7 mouse cellular contexts compared by ENCODE assay signal in the genomic region with DNA sequence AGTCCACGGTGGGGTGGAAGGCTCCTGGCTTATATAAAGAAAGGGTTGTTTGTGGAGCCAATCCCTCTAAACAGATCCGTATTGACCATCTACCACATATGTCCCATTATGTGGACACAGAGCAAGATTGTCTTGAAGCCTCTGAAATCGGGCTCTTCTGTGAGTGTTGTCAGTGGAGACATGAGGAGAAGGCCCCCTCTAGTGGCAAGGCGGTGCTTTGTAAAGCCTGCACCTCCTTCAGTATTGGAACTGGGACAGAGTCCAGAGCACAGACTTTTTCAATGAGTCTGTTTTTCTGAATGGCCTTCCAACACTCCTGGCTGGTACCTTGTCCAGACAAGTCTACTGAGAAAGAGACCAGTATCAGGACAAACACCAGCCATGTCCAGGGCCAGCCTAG. TPM values are rescaled to one million over a fixed set of nuclear protein-coding genes. Genes with fewer than 3 reads are reported as not detected.
DNase-seq lines count a peak whose midpoint lies in the region; ATAC-seq and TF ChIP-seq lines count a peak whose summit lies in the region.

No protein-coding gene starts in this region.

- H3K79me3 ChIP-seq in C2C12 (ENCODE audit: low read depth), result no peaks in the 10 kb centered on the region

- no peaks in the 10 kb centered on the region for H3K9me3 ChIP-seq in ES-E14 (ENCODE audit: control insufficient read depth, insufficient read depth, low read depth, low read length)
- no peaks in the 10 kb centered on the region for H3K9me3 ChIP-seq in lung, postnatal 0 days (ENCODE audit: low read length)

- no peak overlapping the region for H3K9ac ChIP-seq in ES-E14 (ENCODE audit: insufficient read depth, low read depth, low read length, poor library complexity, severe bottlenecking)
- no peak overlapping the region for H3K9ac ChIP-seq in lung, postnatal 0 days (replicated peaks; ENCODE audit: low read depth)

- H3K4me1 ChIP-seq in ES-E14 (ENCODE audit: control insufficient read depth in 2 of 2, insufficient read depth in 2 of 2, low read length in 2 of 2, poor library complexity in 1 of 2), result no peaks in the 10 kb centered on the region
- H3K4me1 ChIP-seq in lung, postnatal 0 days (ENCODE audit: insufficient read depth, low read depth, low read length), result no peaks in the 10 kb centered on the region

- no peaks in the 10 kb centered on the region for H3K36me3 ChIP-seq in C2C12 (ENCODE audit: control insufficient read depth, insufficient read depth)
- H3K36me3 ChIP-seq in ES-E14 (ENCODE audit: control insufficient read depth, insufficient read depth, low read length, poor library complexity, severe bottlenecking), result no peaks in the 10 kb centered on the region
- no peaks in the 10 kb centered on the region for H3K36me3 ChIP-seq in lung, postnatal 0 days (ENCODE audit: insufficient read depth, low read length)

- H3K4me2 ChIP-seq in lung, postnatal 0 days (replicated peaks; ENCODE audit: low read depth, low read length), result no peak overlapping the region

- ATAC-seq in lung, postnatal 0 days, result no peak

- TF ChIP-seq EP300 in lung, postnatal 0 days (IDR thresholded peaks at IDR 0.05), result no peak

- no peak overlapping the region for H3K4me3 ChIP-seq in C2C12 (ENCODE audit: insufficient read depth, poor library complexity, severe bottlenecking)
- no peak overlapping the region for H3K4me3 ChIP-seq in ES-E14 (ENCODE audit: insufficient read depth in 1 of 2, low read depth in 1 of 2, low read length in 2 of 2, poor library complexity in 1 of 2, severe bottlenecking in 1 of 2)
- H3K4me3 ChIP-seq in lung, postnatal 0 days (ENCODE audit: low read depth, low read length), result no peak overlapping the region

- H3K27me3 ChIP-seq in C2C12 (ENCODE audit: control insufficient read depth, insufficient read depth, insufficient read length), result peaks cover 7% of the 10 kb centered on the region
- H3K27me3 ChIP-seq in lung, postnatal 0 days (replicated peaks; ENCODE audit: insufficient read depth, low read length), result no peaks in the 10 kb centered on the region

- no peaks in the 10 kb centered on the region for H3K79me2 ChIP-seq in C2C12 (ENCODE audit: control insufficient read depth, insufficient read depth)

- WGBS in large intestine, adult 2 months, result 11% methylated on average over 4 of the region's 4 CpGs
- WGBS in lung, postnatal 0 days, result 6% methylated on average over 4 of the region's 4 CpGs

- H3ac ChIP-seq in C2C12 (ENCODE audit: control insufficient read depth, insufficient read length, low read depth), result no peak overlapping the region

- in situ Hi-C loops in ES-E14 (cut with MboI; ENCODE audit: low sequenced_read_pairs in 2 of 2, unreplicated experiment in 2 of 2), result no loop called here

- no peak overlapping the region for H3K27ac ChIP-seq in ES-E14 (ENCODE audit: insufficient read depth, low read depth, low read length, poor library complexity, severe bottlenecking)
- H3K27ac ChIP-seq in lung, postnatal 0 days (ENCODE audit: low read length), result no peak overlapping the region

- peak; percentile 34 for TF ChIP-seq CTCF in C2C12 (IDR thresholded peaks at IDR 0.05; ENCODE audit: control insufficient read depth, insufficient read depth, insufficient read length)
- peak; percentile 79 for TF ChIP-seq CTCF in lung, postnatal 0 days (IDR thresholded peaks at IDR 0.05)

- DNase-seq in ES-E14 (ENCODE audit: low read depth, low spot score), result peak; percentile 51
- DNase-seq in cerebellum, adult 9-10 months, result peak; percentile 75
- DNase-seq in frontal cortex, postnatal 10 days (ENCODE audit: low spot score in 2 of 2), result peak; percentile 27 to 58
- DNase-seq in large intestine, adult 2 months (ENCODE audit: low read depth, low spot score), result peak; percentile 8
- DNase-seq in lung, postnatal 0 days (ENCODE audit: low spot score), result peak; percentile 61
- DNase-seq in right cerebral cortex, postnatal 25 days, result peak; percentile 43

TF ChIP-seq in C2C12, 6 proteins besides CTCF, POLR2A, EP300 and RAD21:
- TF ChIP-seq FOSL1 (IDR thresholded peaks at IDR 0.05; ENCODE audit: insufficient read depth, low read length, poor library complexity, severe bottlenecking) (no peak), USF1 (IDR thresholded peaks at IDR 0.05; ENCODE audit: low read depth) (no peak), MYOD1 (IDR thresholded peaks at IDR 0.05; ENCODE audit: control insufficient read depth, insufficient read length, low read depth) (no peak), MAX (IDR thresholded peaks at IDR 0.05) (no peak)
TF ChIP-seq in C2C12: peak in this region for 0.

TF ChIP-seq in ES-E14, 5 proteins besides CTCF, POLR2A, EP300 and RAD21:
- TF ChIP-seq ZC3H11A (IDR thresholded peaks at IDR 0.05; ENCODE audit: borderline replicate concordance, low read depth, low read length), result peak; percentile 67
- no peak for TF ChIP-seq ZNF384 (IDR thresholded peaks at IDR 0.05; ENCODE audit: low read depth, low read length)
TF ChIP-seq in ES-E14: peak in this region for 1.

RNA-seq across cellular contexts. Expression of a gene that starts 7.2 kb away (rescaled TPM):
- not detected for polyA plus RNA-seq in C2C12 (2012; fragmentation: generic; extraction: Trizol)
- total RNA-seq in ES-E14 (2012; rRNA removed), result 0.09 and 0.11 TPM in 2 replicates
- polyA plus RNA-seq in large intestine, adult 2 months (2012; rRNA removed), result 0.60 and 0.74 TPM in 2 replicates
- polyA plus RNA-seq in lung, postnatal 0 days (2015; fragmentation: Nextera tagmentation; extraction: Ambion mirVana), result not detected in 2 replicates

RNA-seq across cellular contexts. Expression of a gene that starts 8.3 kb away (rescaled TPM):
- polyA plus RNA-seq in C2C12 (2012; fragmentation: generic; extraction: Trizol), result not detected
- 1.0 and 2.5 TPM in 2 replicates for total RNA-seq in ES-E14 (2012; rRNA removed)
- 0.85 and 1.1 TPM in 2 replicates for polyA plus RNA-seq in large intestine, adult 2 months (2012; rRNA removed)
- 0.07 TPM in 1 of 2 replicates, not detected in the other for polyA plus RNA-seq in lung, postnatal 0 days (2015; fragmentation: Nextera tagmentation; extraction: Ambion mirVana)

RNA-seq across cellular contexts. Expression of a gene that starts 40.3 kb away (rescaled TPM):
- polyA plus RNA-seq in C2C12 (2012; fragmentation: generic; extraction: Trizol), result 3.0 TPM
- 20.4 and 23.0 TPM in 2 replicates for total RNA-seq in ES-E14 (2012; rRNA removed)
- 3.2 and 6.4 TPM in 2 replicates for polyA plus RNA-seq in large intestine, adult 2 months (2012; rRNA removed)
- 12.9 and 15.6 TPM in 2 replicates for polyA plus RNA-seq in lung, postnatal 0 days (2015; fragmentation: Nextera tagmentation; extraction: Ambion mirVana)

Comparison
In these comparisons a context has a peak if more than half of its experiments do, and no peak if none do; other contexts are left out.
1. DNase-seq: peak in every context shown above with its lines; median percentile 75 in cerebellum, adult 9-10 months; 61 in lung, postnatal 0 days; 51 in ES-E14; 43 in right cerebral cortex, postnatal 25 days; 42 in frontal cortex, postnatal 10 days; 8 in large intestine, adult 2 months.